Mouse (Mus musculus) hindbrain, embryonic 12.5 days (tissue): ENCODE measurements around the gene Zbtb37. TPM values are rescaled to one million over a fixed set of nuclear protein-coding genes. Genes with fewer than 3 reads are reported as not detected.
"Not testable (repeated sequence)": the region's sequence is repeated elsewhere in the genome, so short reads cannot be mapped to it uniquely, and the experiment has no call there.

ENCODE experiments used
- ATAC-seq: fragments of 200-750 bp; cut with Nextera tagmentation; 2 replicates; pipeline ENCODE4 v1.8.0; 2017; ENCODE audit warnings: moderate TSS enrichment; ENCODE audit not compliant: low FRiP score
- H3K27ac ChIP-seq: fragments of 300-500 bp; sonication (generic); 2 replicates; pipeline ENCODE4 v1.5.1; 2016; ENCODE audit warnings: mild to moderate bottlenecking
- H3K27me3 ChIP-seq: fragments of 300-500 bp; sonication (generic); 2 replicates; pipeline ENCODE4 v1.6.1; 2016; ENCODE audit warnings: mild to moderate bottlenecking
- H3K36me3 ChIP-seq: fragments of 300-500 bp; sonication (generic); 2 replicates; pipeline ENCODE4 v1.6.1; 2016; ENCODE audit warnings: mild to moderate bottlenecking
- H3K4me1 ChIP-seq: fragments of 300-500 bp; sonication (generic); 2 replicates; pipeline ENCODE4 v1.6.1; 2016
- H3K4me2 ChIP-seq: fragments of 300-500 bp; sonication (generic); replicated peaks from 2 replicates; pipeline ENCODE4 v1.6.1; 2016; ENCODE audit warnings: mild to moderate bottlenecking
- H3K4me3 ChIP-seq: fragments of 300-500 bp; sonication (generic); 2 replicates; pipeline ENCODE4 v1.5.1; 2016; ENCODE audit warnings: mild to moderate bottlenecking
- H3K9ac ChIP-seq: fragments of 300-500 bp; sonication (generic); 2 replicates; pipeline ENCODE4 v1.6.1; 2016; ENCODE audit warnings: mild to moderate bottlenecking, moderate library complexity
- H3K9me3 ChIP-seq: fragments of 300-500 bp; sonication (generic); replicated peaks from 2 replicates; pipeline ENCODE4 v1.6.1; 2016; ENCODE audit warnings: mild to moderate bottlenecking
- WGBS: fragments of 180-500 bp; shearing (Covaris S2); methylation state at CpG from one replicate; pipeline ENCODE4 v1.1.7; 2016; 5-methylcytosine and 5-hydroxymethylcytosine counted together
- polyA plus RNA-seq: library from polyadenylated mRNA; unstranded; fragments of >200 nt; fragmentation: Nextera tagmentation; extraction: Ambion mirVana; gene quantifications from 2 replicates; pipeline ENCODE4 v1.2.1, GENCODE M21; 2016

Zbtb37 gene
- polyA plus RNA-seq, 1 experiment from 2014 or later: 9.6 TPM

DNA sequence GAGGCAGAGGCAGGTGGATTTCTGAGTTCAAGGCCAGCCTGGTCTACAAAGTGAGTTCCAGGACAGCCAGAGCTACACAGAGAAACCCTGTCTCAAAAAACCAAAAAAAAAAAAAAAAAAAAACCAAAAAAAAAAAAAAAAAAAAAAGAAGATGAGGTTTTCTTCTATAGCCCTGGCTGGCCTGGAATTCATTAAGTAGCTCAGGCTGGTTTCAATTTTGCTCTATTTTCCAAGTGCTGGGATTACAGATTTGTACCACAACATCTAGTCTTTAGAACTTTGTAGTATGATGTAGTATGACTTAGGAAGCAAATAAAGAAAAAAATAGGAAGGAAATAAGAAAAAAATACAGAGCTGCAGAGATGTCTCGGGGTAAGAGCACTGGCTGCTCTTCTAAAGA is 6.2 kb downstream of the Zbtb37 start:
- whole genome bisulfite sequencing: 93% methylated on average over 1 of the region's 1 CpGs
- not testable (repeated sequence) for H3K4me3 ChIP-seq, H3K27me3 ChIP-seq, H3K27ac ChIP-seq, H3K4me1 ChIP-seq, H3K4me2 ChIP-seq, H3K9me3 ChIP-seq, ATAC-seq, H3K9ac ChIP-seq
- peaks cover 35% of the 10 kb centered on the region for H3K36me3 ChIP-seq

DNA sequence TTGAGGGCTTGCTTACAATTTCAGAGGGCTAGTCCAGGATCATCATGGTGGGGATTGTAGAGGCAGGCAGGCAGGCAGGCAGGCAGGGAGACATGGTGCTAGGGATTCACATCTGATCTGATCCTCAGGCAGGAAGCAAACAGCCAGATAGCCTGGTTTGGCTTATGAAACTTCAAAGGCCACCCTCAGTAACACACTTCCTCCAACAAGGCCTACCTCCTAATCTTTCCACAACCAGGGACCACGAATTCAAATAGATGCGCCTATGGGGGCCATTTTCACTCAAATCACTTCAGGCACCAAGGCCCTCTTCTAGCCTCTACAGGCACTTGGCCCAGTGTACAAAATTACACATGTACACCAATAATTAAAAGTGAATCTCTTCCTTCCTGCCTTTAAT is 7.5 kb downstream of the Zbtb37 start:
- no peak overlapping the region for H3K4me3 ChIP-seq
- H3K27me3 ChIP-seq: no peaks in the 10 kb centered on the region
- H3K9me3 ChIP-seq: no peaks in the 10 kb centered on the region
- no peak overlapping the region for H3K27ac ChIP-seq
- ATAC-seq: no peak
- no peak overlapping the region for H3K4me2 ChIP-seq
- 83% methylated on average over 2 of the region's 2 CpGs for WGBS
- H3K4me1 ChIP-seq: no peaks in the 10 kb centered on the region
- H3K36me3 ChIP-seq: peaks cover 35% of the 10 kb centered on the region
- no peak overlapping the region for H3K9ac ChIP-seq

DNA sequence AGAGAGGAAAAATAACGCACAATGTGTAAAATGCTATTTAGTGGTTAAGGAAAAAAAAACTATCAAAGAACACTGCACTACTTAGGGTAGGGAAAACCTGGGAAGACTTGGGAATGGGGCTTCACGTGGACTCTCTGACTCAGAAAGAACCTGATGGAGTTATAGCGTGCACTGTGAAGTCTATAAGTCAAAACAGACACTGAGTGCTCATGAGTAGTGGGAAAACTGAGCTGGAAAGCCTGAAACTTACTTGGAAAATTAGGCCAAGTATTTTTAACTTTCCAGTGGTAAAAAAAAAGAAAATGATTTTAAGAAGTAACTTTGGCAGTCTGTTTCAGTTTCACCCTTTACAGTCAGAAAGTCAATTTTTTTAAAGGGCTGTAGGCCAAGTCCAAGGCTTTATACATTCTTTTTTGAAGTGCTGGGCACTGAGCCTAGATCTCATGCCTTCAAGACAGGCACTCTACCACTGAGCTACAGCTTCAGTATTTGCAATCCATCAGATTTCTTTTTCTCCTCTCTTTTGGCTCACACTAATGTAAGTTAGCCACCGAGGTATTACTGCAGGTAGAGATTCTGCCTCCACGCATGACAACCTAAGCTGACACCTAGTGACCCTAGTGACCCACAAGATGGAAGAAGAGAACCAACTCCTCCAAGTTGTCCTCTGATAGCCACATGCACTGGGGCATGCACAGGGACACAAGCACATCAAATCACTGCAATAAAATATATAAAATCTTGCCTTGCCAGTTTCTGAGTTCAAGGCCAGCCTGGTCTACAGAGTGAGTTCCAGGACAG is 9.0 kb downstream of the Zbtb37 start:
- WGBS: 83% methylated on average over 5 of the region's 5 CpGs
- Histone ChIP-seq H3K4me3 (no peak overlapping the region), H3K9ac (no peak overlapping the region), H3K9me3 (no peaks in the 10 kb centered on the region), H3K27me3 (no peaks in the 10 kb centered on the region), H3K27ac (no peak overlapping the region), H3K4me1 (no peaks in the 10 kb centered on the region), H3K36me3 (peaks cover 26% of the 10 kb centered on the region), H3K4me2 (no peak overlapping the region)
- no peak for ATAC-seq

DNA sequence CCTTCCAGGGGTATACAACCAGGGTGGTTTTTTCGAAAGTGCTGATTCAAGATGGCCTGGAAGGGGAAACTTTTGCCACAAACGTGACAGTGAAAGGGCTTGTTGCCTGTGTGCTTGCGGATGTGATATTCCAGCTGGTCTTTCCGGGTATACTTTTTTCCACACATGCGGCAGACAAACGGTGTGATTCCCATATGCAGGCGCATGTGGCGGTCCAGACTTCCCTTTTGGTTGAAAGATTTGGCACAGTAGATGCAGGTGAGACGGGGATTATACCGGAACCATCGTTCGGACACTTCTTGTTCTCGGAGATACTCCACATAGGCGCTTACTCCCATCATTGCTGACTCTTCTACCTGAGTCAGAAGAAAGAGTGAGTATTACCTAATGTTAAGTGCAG is 14.6 kb downstream of the Zbtb37 start:
- no peak for ATAC-seq
- no peaks in the 10 kb centered on the region for H3K4me1 ChIP-seq
- H3K9me3 ChIP-seq: no peaks in the 10 kb centered on the region
- 94% methylated on average over 14 of the region's 14 CpGs for WGBS
- no peaks in the 10 kb centered on the region for H3K27me3 ChIP-seq
- H3K36me3 ChIP-seq: peaks cover 39% of the 10 kb centered on the region
- H3K27ac ChIP-seq: no peak overlapping the region
- H3K9ac ChIP-seq: no peak overlapping the region
- H3K4me2 ChIP-seq: no peak overlapping the region
- no peak overlapping the region for H3K4me3 ChIP-seq

DNA sequence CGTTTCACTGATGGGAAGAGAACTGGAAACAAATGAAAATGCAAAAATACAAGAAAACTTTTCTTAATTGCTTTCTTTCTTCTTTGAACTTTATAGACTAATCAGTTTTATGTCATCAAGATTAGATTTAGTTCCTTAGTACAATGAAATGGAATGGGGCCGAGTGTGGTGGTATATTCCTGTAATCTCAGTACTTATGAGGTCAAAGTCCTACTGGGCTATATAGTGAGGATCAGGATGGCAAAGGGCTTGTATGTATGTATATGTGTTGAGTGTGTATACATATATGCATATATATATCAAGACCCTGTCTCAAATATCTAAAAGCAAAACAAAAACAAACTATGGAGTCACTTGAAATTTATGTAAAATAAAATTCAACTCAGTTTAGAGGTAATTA is 18.3 kb downstream of the Zbtb37 start:
- no peak for ATAC-seq
- Histone ChIP-seq H3K9me3 (no peaks in the 10 kb centered on the region), H3K4me2 (no peak overlapping the region), H3K36me3 (peaks cover 47% of the 10 kb centered on the region), H3K27ac (no peak overlapping the region), H3K4me1 (no peaks in the 10 kb centered on the region), H3K9ac (no peak overlapping the region), H3K4me3 (no peak overlapping the region), H3K27me3 (no peaks in the 10 kb centered on the region)
- WGBS: 91% methylated on average over 2 of the region's 2 CpGs

GRCm38 (mm10) chr1:161010436-161010835 is 24.2 kb downstream of the Zbtb37 start:
- H3K36me3 ChIP-seq: peaks cover 22% of the 10 kb centered on the region
- no peak overlapping the region for H3K9ac ChIP-seq
- WGBS: 92% methylated on average over 4 of the region's 4 CpGs
- ATAC-seq: no peak
- no peak overlapping the region for H3K4me3 ChIP-seq
- H3K4me1 ChIP-seq: no peaks in the 10 kb centered on the region
- no peak overlapping the region for H3K27ac ChIP-seq
- H3K4me2 ChIP-seq: no peak overlapping the region
- H3K9me3 ChIP-seq: no peaks in the 10 kb centered on the region
- H3K27me3 ChIP-seq: no peaks in the 10 kb centered on the region

- Histone ChIP-seq H3K27ac (no peak overlapping the region), H3K4me2 (no peak overlapping the region), H3K9ac (no peak overlapping the region), H3K9me3 (no peaks in the 10 kb centered on the region), H3K27me3 (no peaks in the 10 kb centered on the region), H3K4me3 (no peak overlapping the region), H3K36me3 (peaks cover 20% of the 10 kb centered on the region), H3K4me1 (no peaks in the 10 kb centered on the region)
- ATAC-seq: no peak
- WGBS: 98% methylated on average over 2 of the region's 2 CpGs
Observed at GRCm38 (mm10) chr1:161008038-161008437, 26.6 kb downstream of the Zbtb37 start.

- Histone ChIP-seq H3K36me3 (peaks cover 10% of the 10 kb centered on the region; the same call in 1 of the 2 replicates), H3K27me3 (no peaks in the 10 kb centered on the region), H3K4me1 (no peaks in the 10 kb centered on the region), H3K9me3 (no peaks in the 10 kb centered on the region), H3K4me3 (no peak overlapping the region), H3K27ac (no peak overlapping the region), H3K9ac (no peak overlapping the region), H3K4me2 (no peak overlapping the region)
- ATAC-seq: no peak
- 89% methylated on average over 5 of the region's 5 CpGs for WGBS
Observed at GRCm38 (mm10) chr1:161006471-161006870, 28.2 kb downstream of the Zbtb37 start.

GRCm38 (mm10) chr1:161005526-161005925 is 29.1 kb downstream of the Zbtb37 start:
- Histone ChIP-seq H3K4me1 (no peaks in the 10 kb centered on the region), H3K4me2 (no peak overlapping the region), H3K27me3 (no peaks in the 10 kb centered on the region), H3K9me3 (no peaks in the 10 kb centered on the region), H3K9ac (no peak overlapping the region), H3K27ac (no peak overlapping the region), H3K36me3 (peaks cover 9% of the 10 kb centered on the region; the same call in 1 of the 2 replicates), H3K4me3 (no peak overlapping the region)
- ATAC-seq: no peak
- WGBS: 68% methylated on average over 3 of the region's 3 CpGs

- Histone ChIP-seq H3K36me3 (peaks cover 9% of the 10 kb centered on the region; the same call in 1 of the 2 replicates), H3K9me3 (no peaks in the 10 kb centered on the region), H3K27me3 (no peaks in the 10 kb centered on the region), H3K9ac (no peak overlapping the region), H3K4me2 (no peak overlapping the region), H3K4me3 (no peak overlapping the region), H3K4me1 (no peaks in the 10 kb centered on the region), H3K27ac (no peak overlapping the region)
- 70% methylated on average over 4 of the region's 4 CpGs for WGBS
- ATAC-seq: no peak
Observed at GRCm38 (mm10) chr1:161004942-161005341, 29.7 kb downstream of the Zbtb37 start.

DNA sequence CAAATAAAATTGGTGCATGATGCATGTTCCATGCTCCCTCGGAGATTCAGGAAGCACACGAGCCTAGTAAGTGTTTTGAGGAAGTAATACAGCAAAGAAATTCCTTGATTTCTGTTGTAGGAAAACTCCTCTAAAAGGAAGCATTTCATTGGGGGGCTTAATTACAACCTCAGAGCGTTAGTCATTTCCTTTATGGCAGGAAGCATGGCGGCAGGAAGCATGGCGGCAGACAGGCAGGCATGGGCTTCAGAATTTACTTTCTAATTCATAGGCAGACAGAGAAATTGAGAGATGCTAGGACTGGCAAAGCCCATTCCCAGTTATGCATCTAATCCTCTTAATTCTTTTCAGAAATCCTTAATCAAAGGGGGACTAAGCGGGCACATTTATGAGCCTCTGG is 40.8 kb downstream of the Zbtb37 start:
- H3K9ac ChIP-seq: no peak overlapping the region
- no peaks in the 10 kb centered on the region for H3K4me1 ChIP-seq
- no peak overlapping the region for H3K4me3 ChIP-seq
- H3K27me3 ChIP-seq: no peaks in the 10 kb centered on the region
- H3K36me3 ChIP-seq: no peaks in the 10 kb centered on the region
- ATAC-seq: no peak
- H3K27ac ChIP-seq: no peak overlapping the region
- no peaks in the 10 kb centered on the region for H3K9me3 ChIP-seq
- H3K4me2 ChIP-seq: no peak overlapping the region
- 94% methylated on average over 6 of the region's 6 CpGs for WGBS

DNA sequence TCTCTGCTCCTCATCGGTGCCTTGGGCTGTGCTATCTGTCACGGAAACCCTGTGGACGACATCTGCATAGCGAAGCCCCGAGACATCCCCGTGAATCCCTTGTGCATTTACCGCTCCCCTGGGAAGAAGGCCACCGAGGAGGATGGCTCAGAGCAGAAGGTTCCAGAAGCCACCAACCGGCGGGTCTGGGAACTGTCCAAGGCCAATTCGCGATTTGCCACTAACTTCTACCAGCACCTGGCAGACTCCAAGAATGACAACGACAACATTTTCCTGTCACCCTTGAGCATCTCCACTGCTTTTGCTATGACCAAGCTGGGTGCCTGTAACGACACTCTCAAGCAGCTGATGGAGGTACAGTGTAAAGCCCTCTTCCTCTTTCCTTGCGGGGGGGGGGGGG is 45.3 kb downstream of the Zbtb37 start:
- 84% methylated on average over 15 of the region's 15 CpGs for WGBS
- ATAC-seq: no peak
- H3K9me3 ChIP-seq: no peaks in the 10 kb centered on the region

More for the DNA sequence above, 45.3 kb downstream of the Zbtb37 start:
- H3K4me3 ChIP-seq: no peak overlapping the region
- no peak overlapping the region for H3K27ac ChIP-seq
- H3K4me1 ChIP-seq: no peaks in the 10 kb centered on the region
- H3K36me3 ChIP-seq: no peaks in the 10 kb centered on the region
- no peak overlapping the region for H3K4me2 ChIP-seq
- no peaks in the 10 kb centered on the region for H3K27me3 ChIP-seq
- no peak overlapping the region for H3K9ac ChIP-seq
